11 mouse cellular contexts compared by ENCODE assay signal in the genomic region with DNA sequence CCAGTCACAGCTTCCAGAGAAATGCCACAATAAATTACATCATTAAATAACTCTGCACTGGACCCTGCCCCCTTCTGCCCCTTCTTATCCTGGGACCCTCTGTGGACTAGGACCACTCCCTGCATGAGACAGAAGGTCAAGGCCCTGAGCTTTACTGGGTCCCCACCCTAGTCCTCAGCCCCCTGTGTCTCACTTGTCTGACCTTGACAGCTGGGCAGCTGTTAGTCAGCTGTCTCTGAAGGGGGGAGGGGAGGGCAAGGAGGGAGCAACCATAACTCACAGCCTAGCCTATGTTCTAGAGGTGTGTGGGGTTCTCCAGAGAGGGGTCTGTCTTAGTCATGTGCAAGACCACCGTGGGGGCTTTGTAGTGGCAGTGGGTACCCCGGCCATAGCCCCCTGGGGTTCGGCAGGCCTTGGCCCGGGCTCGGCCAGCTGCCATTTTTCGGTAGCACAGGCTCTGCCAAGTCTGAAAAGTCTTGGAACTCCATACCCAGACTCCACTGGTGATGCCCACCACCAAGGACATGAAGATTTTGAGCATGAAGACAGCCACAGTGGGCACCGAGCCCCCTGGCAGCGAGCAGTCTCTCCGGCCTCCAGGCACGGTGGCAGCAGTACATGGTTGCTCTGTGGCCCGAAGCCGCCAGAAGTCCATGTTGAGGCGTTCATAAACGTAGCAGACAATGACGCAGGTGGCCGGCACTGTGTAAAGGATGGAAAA. TPM values are rescaled to one million over a fixed set of nuclear protein-coding genes. Genes with fewer than 3 reads are reported as not detected.
DNase-seq lines count a peak whose midpoint lies in the region; ATAC-seq and TF ChIP-seq lines count a peak whose summit lies in the region.
"Had no signal": no experiment of that assay in that cellular context is flagged by ENCODE, and none has a peak within 500 bp of the region (broad histone marks: within the 10 kb centered on the region; RNA-seq: fewer than 3 reads in every experiment).

No protein-coding gene starts in this region.

- TF ChIP-seq CTCF in hindbrain, postnatal 0 days (IDR thresholded peaks at IDR 0.05; ENCODE audit: low read depth), result no peak
- no peak for TF ChIP-seq CTCF in lung, adult 2 months (IDR thresholded peaks at IDR 0.05; ENCODE audit: insufficient read depth, low read length)

- H3K4me3 ChIP-seq in hindbrain, postnatal 0 days (ENCODE audit: low read length), result peak overlapping the region; percentile 59
- H3K4me3 ChIP-seq in neural tube, embryonic 15.5 days (replicated peaks), result peak overlapping the region; percentile 56
- no peak overlapping the region for H3K4me3 ChIP-seq in lung, adult 2 months (replicated peaks; ENCODE audit: extremely low read depth, low read depth, low read length)
- no peak overlapping the region for H3K4me3 ChIP-seq in kidney, embryonic 15.5 days (replicated peaks)
- H3K4me3 ChIP-seq: heart, adult 2 months had no signal

- H3K9ac ChIP-seq in hindbrain, postnatal 0 days (replicated peaks; ENCODE audit: low read length), result peak overlapping the region; percentile 67; the same call in 1 of the 2 replicates
- H3K9ac ChIP-seq in neural tube, embryonic 15.5 days (replicated peaks), result peak overlapping the region; percentile 28
- H3K9ac ChIP-seq in kidney, embryonic 15.5 days, result no peak overlapping the region
- H3K9ac ChIP-seq: liver, postnatal 0 days had no signal

- WGBS in hindbrain, postnatal 0 days, result 46% methylated on average over 16 of the region's 16 CpGs
- WGBS in neural tube, embryonic 15.5 days, result 64% methylated on average over 16 of the region's 16 CpGs
- 86% methylated on average over 16 of the region's 16 CpGs for WGBS in lung, adult 2 months
- 85% methylated on average over 16 of the region's 16 CpGs for WGBS in kidney, embryonic 15.5 days

- H3K27me3 ChIP-seq in hindbrain, postnatal 0 days (ENCODE audit: insufficient read depth, low read length), result no peaks in the 10 kb centered on the region
- peaks cover 11% of the 10 kb centered on the region; the same call in 1 of the 2 replicates for H3K27me3 ChIP-seq in neural tube, embryonic 15.5 days (replicated peaks)
- H3K27me3 ChIP-seq in kidney, embryonic 15.5 days, result peaks cover 25% of the 10 kb centered on the region

- peak overlapping the region; percentile 93 for H3K4me2 ChIP-seq in hindbrain, postnatal 0 days (ENCODE audit: low read depth, low read length)
- peak overlapping the region; percentile 92 for H3K4me2 ChIP-seq in neural tube, embryonic 15.5 days
- H3K4me2 ChIP-seq in kidney, embryonic 15.5 days, result no peak overlapping the region

- no peaks in the 10 kb centered on the region for H3K9me3 ChIP-seq in hindbrain, postnatal 0 days (ENCODE audit: low read length)
- H3K9me3 ChIP-seq in neural tube, embryonic 15.5 days (replicated peaks), result no peaks in the 10 kb centered on the region
- H3K9me3 ChIP-seq in kidney, embryonic 15.5 days (replicated peaks), result no peaks in the 10 kb centered on the region

- TF ChIP-seq POLR2A in lung, adult 2 months (IDR thresholded peaks at IDR 0.05; ENCODE audit: borderline replicate concordance, extremely low read depth, low read depth, low read length), result no peak

- ATAC-seq in hindbrain, postnatal 0 days, result no peak
- no peak for ATAC-seq in neural tube, embryonic 15.5 days (ENCODE audit: low FRiP score)
- ATAC-seq in kidney, embryonic 15.5 days (replicated peaks; ENCODE audit: low FRiP score), result no peak
- ATAC-seq: liver, postnatal 0 days had no signal

- peaks cover 14% of the 10 kb centered on the region for H3K4me1 ChIP-seq in hindbrain, postnatal 0 days (ENCODE audit: insufficient read depth, low read length)
- H3K4me1 ChIP-seq in neural tube, embryonic 15.5 days, result peaks cover 40% of the 10 kb centered on the region
- no peaks in the 10 kb centered on the region; the same call in 1 of the 2 replicates for H3K4me1 ChIP-seq in lung, adult 2 months (ENCODE audit: control insufficient read depth, insufficient read depth, low read length)
- peaks cover 26% of the 10 kb centered on the region for H3K4me1 ChIP-seq in kidney, embryonic 15.5 days

- peak; percentile 75 for DNase-seq in adrenal gland, adult 2 months
- no peak for DNase-seq in adrenal gland, adult 8-10 months
- DNase-seq in lung, postnatal 10 days, result peak; percentile 18
- DNase-seq in lung, postnatal 14 days, result no peak
- DNase-seq in hindbrain, postnatal 0 days (ENCODE audit: low spot score), result no peak
- DNase-seq in lung, adult 2 months, result no peak
- DNase-seq: heart, adult 2 months; kidney, postnatal 4 days; liver, postnatal 0 days had no signal

- H3K36me3 ChIP-seq in hindbrain, postnatal 0 days (ENCODE audit: insufficient read depth, low read length), result peaks cover 21% of the 10 kb centered on the region
- H3K36me3 ChIP-seq in neural tube, embryonic 15.5 days, result peaks cover 25% of the 10 kb centered on the region
- H3K36me3 ChIP-seq in kidney, embryonic 15.5 days, result peaks cover 33% of the 10 kb centered on the region

- no peak overlapping the region for H3K27ac ChIP-seq in hindbrain, postnatal 0 days
- no peak overlapping the region for H3K27ac ChIP-seq in neural tube, embryonic 15.5 days (replicated peaks)
- H3K27ac ChIP-seq in kidney, embryonic 15.5 days, result no peak overlapping the region
- H3K27ac ChIP-seq: heart, adult 2 months had no signal

RNA-seq across cellular contexts. Expression of gene Fzd9, which starts 1.9 kb away (rescaled TPM):
- total RNA-seq in adrenal gland, adult 2 months (2021), result 10 to 100 TPM in 1 of 2 experiments, 1 to 10 TPM in 1; 2.0 to 10.6 TPM
- 9.6 and 14.0 TPM in 2 replicates for polyA plus RNA-seq in adrenal gland, adult 2 months (2012; rRNA removed)
- total RNA-seq in adrenal gland, adult 8-10 months (2022), result 10 to 100 TPM in 1 of 4 experiments, 1 to 10 TPM in 3; 2.8 to 10.5 (median 6.3) TPM
- total RNA-seq in hindbrain, postnatal 0 days (2014; rRNA removed), result 35.1 and 49.8 TPM in 2 replicates
- polyA plus RNA-seq in hindbrain, postnatal 0 days (2015; fragmentation: Nextera tagmentation; extraction: Ambion mirVana), result 18.0 TPM in 2 replicates
- polyA plus RNA-seq in neural tube, embryonic 15.5 days (2015; fragmentation: Nextera tagmentation; extraction: Ambion mirVana), result 11.0 and 14.8 TPM in 2 replicates
- 0.22 and 0.95 TPM in 2 replicates for polyA plus RNA-seq in lung, adult 2 months (2012; rRNA removed)
- polyA plus RNA-seq in kidney, embryonic 15.5 days (2015; fragmentation: Nextera tagmentation; extraction: Ambion mirVana), result 1.7 and 2.0 TPM in 2 replicates

Comparison
In these comparisons a context has a peak if more than half of its experiments do, and no peak if none do; other contexts are left out.
1. DNase-seq: peak in adrenal gland, adult 2 months (single experiment) and lung, postnatal 10 days (single experiment); none in adrenal gland, adult 8-10 months (single experiment), lung, postnatal 14 days (single experiment), hindbrain, postnatal 0 days (single experiment) and lung, adult 2 months (single experiment).
2. H3K4me3 ChIP-seq: peak in hindbrain, postnatal 0 days (single experiment) and neural tube, embryonic 15.5 days (single experiment); none in lung, adult 2 months (single experiment) and kidney, embryonic 15.5 days (single experiment).